Mouse (Mus musculus): ENCODE measurements around the gene Smarcad1.

- TF ChIP-seq POLR2A (IDR thresholded peaks at IDR 0.05; ENCODE audit: insufficient read depth, low read depth, low read length): peak; percentile 60; the same call in 1 of the 2 replicates
- no peak for TF ChIP-seq CTCF (IDR thresholded peaks at IDR 0.05; ENCODE audit: insufficient read depth, low read depth, low read length)
Measured at GRCm38 (mm10) chr6:65042491-65043171, at the start of gene Smarcad1.
